Mouse (Mus musculus): ENCODE results near the gene Chd1. TPM values are rescaled to one million over a fixed set of nuclear protein-coding genes. Genes with fewer than 3 reads are reported as not detected.
A peak's percentile ranks its signal among the peaks of the same experiment; 100 is the strongest.

Chd1 gene
- polyA plus RNA-seq, 1 experiment from 2014 or later: 14.5 TPM

DNA sequence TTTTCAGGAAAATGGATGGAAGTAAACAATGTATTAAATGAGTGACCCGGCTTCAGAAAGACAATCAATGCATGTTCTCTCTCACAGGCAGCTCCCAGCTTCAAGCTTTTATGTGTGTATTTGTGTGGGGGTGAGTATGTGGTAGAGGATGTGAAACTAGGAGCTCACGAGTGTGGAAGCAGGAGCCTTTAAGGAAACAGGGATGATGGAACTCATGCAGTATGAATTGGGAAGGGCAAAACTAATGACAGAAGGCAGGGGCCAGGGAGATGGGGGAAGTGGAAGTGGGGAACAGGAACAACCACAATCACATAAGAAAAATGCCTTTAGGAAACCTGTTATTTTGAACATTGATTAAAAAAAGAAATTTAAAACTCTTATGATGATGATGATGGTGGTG, 9.2 kb upstream of the Chd1 start:
- Histone ChIP-seq H3K4me3 (ENCODE audit: low read depth, low read length) (no peak overlapping the region), H3K27ac (ENCODE audit: low read length) (no peak overlapping the region), H3K4me2 (ENCODE audit: low read length) (no peak overlapping the region), H3K9ac (ENCODE audit: low read depth, low read length) (no peak overlapping the region), H3K36me3 (ENCODE audit: control insufficient read depth, insufficient read depth, low read length) (no peaks in the 10 kb centered on the region), H3K27me3 (ENCODE audit: control insufficient read depth, insufficient read depth, low read depth, low read length) (no peaks in the 10 kb centered on the region), H3K4me1 (ENCODE audit: control insufficient read depth, insufficient read depth, low read length) (no peaks in the 10 kb centered on the region), H3K9me3 (replicated peaks; ENCODE audit: control insufficient read depth, low read length, poor library complexity, severe bottlenecking) (no peaks in the 10 kb centered on the region)
- WGBS: 93% methylated on average over 2 of the region's 2 CpGs
- no peak for ATAC-seq

DNA sequence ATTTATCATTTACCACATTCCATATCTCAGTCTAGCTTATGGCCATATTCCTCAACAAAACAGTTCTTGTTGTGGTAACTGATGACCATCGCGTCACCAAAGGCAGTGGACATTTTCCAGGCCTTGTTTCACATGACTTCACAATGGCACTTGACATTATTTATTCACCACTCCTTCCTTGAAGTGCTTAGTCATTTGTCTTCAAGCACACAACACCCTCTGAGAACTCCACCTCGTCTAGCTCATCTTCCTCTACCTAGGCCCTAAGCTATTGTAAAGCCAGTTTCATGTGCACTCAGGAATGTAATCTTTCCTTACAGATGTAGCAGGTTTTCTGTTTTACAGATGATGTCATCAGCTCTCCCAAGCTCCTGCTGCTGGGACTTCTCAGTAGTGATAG, 5.8 kb upstream of the Chd1 start:
- no peak overlapping the region for H3K27ac ChIP-seq (ENCODE audit: low read length)
- H3K27me3 ChIP-seq (ENCODE audit: control insufficient read depth, insufficient read depth, low read depth, low read length): no peaks in the 10 kb centered on the region
- no peak for ATAC-seq
- no peak overlapping the region for H3K4me3 ChIP-seq (ENCODE audit: low read depth, low read length)
- no peak overlapping the region for H3K4me2 ChIP-seq (ENCODE audit: low read length)
- H3K4me1 ChIP-seq (ENCODE audit: control insufficient read depth, insufficient read depth, low read length): peaks cover 3% of the 10 kb centered on the region; the same call in 1 of the 2 replicates
- H3K36me3 ChIP-seq (ENCODE audit: control insufficient read depth, insufficient read depth, low read length): no peaks in the 10 kb centered on the region
- no peaks in the 10 kb centered on the region for H3K9me3 ChIP-seq (replicated peaks; ENCODE audit: control insufficient read depth, low read length, poor library complexity, severe bottlenecking)
- H3K9ac ChIP-seq (ENCODE audit: low read depth, low read length): no peak overlapping the region
- WGBS: 92% methylated on average over 3 of the region's 3 CpGs

DNA sequence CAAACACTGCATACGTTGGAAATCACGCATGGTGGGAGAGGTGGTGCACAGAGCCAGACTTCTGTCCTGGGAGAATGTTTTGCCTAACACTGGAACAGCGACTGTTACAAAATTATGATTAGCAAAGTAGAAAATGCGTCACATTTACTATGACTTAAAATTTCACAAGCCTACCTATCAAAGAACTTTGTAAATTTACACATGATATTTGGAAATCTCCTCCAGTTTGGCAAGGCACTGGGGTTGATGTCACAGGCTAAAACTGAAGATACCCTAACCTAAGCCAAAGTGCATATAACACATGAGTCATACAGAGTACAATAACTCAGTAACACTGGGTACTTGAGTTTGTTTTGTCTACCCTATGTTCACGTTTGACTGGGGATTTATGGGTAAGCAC, 3.3 kb upstream of the Chd1 start:
- WGBS: 93% methylated on average over 5 of the region's 5 CpGs
- Histone ChIP-seq H3K4me2 (ENCODE audit: low read length) (no peak overlapping the region), H3K27me3 (ENCODE audit: control insufficient read depth, insufficient read depth, low read depth, low read length) (no peaks in the 10 kb centered on the region), H3K9me3 (replicated peaks; ENCODE audit: control insufficient read depth, low read length, poor library complexity, severe bottlenecking) (no peaks in the 10 kb centered on the region), H3K9ac (ENCODE audit: low read depth, low read length) (no peak overlapping the region), H3K36me3 (ENCODE audit: control insufficient read depth, insufficient read depth, low read length) (no peaks in the 10 kb centered on the region), H3K27ac (ENCODE audit: low read length) (no peak overlapping the region), H3K4me1 (ENCODE audit: control insufficient read depth, insufficient read depth, low read length) (peaks cover 8% of the 10 kb centered on the region), H3K4me3 (ENCODE audit: low read depth, low read length) (no peak overlapping the region)
- ATAC-seq: no peak

DNA sequence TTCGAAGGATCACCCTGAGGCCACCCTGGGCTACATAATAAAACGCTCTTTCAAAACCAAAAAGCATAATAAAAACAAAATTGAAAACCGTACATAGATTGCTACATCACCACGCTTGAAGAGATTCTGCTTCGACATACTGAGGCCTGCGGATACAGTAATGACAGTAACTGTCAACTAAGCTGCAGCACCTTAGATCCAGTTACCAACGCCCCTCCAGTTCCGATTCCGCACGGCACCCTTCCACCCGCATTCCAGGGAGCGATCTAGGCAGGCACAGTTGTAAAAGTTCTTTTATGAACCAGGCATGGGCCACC, 651 bp upstream of the Chd1 start:
- Histone ChIP-seq H3K9ac (ENCODE audit: low read depth, low read length) (peak overlapping the region; percentile 84), H3K4me1 (ENCODE audit: control insufficient read depth, insufficient read depth, low read length) (peaks cover 24% of the 10 kb centered on the region), H3K36me3 (ENCODE audit: control insufficient read depth, insufficient read depth, low read length) (peaks cover 4% of the 10 kb centered on the region; the same call in 1 of the 2 replicates), H3K27ac (ENCODE audit: low read length) (peak overlapping the region; percentile 92), H3K27me3 (ENCODE audit: control insufficient read depth, insufficient read depth, low read depth, low read length) (no peaks in the 10 kb centered on the region), H3K4me3 (ENCODE audit: low read depth, low read length) (peak overlapping the region; percentile 92), H3K9me3 (replicated peaks; ENCODE audit: control insufficient read depth, low read length, poor library complexity, severe bottlenecking) (no peaks in the 10 kb centered on the region), H3K4me2 (ENCODE audit: low read length) (peak overlapping the region; percentile 99)
- ATAC-seq: no peak; the same call in 1 of the 2 replicates
- WGBS: 3% methylated on average over 12 of the region's 12 CpGs

DNA sequence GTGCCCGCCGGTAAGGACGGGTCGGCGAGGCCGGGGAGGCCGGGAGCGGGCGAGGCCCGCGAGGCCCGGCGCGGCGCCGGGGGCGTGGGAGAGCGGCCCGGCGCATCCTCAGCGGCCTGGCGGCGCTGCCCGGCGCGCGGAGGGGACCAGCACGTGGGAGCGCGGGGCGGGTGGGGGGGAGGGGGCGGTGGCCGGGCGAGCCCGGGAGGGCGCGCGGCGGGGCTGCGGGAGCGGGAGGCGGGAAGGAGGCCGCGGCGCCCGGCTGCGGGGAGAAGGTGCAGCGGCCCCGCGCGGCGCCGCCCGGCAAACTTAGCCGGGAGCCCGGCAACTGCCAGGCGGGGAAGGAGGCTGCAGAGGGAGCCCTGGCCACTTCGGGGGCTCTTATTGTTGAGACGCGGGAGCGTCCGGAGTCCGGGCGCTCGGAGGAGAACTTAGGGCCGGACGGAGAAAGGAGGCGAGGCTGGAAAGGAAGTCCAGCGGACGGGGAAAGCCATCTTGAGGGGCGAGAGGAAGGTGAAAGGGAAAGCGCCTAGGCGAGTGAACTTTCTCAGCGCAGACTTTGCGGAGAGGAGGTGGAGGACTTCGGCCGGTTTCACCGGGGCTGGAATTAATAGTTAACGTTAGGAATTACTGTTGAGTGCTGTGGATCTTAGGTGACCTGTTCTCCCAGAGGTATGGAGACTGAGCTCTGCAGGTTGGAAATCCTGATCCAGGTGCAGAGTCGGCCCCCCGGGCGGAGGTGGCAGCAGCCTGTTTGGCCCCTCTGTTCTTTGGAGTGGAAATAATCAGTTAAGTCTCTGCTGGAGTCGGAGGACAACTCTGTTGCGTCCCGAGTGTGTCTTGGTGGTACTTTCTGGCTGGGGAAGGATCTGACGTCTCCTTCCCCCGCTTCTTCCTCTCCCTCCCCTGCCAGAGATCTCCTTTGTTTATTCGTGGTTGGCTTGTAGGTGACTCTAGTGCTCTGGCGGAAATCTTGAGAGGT, 827 bp downstream of the Chd1 start:
- Histone ChIP-seq H3K9me3 (replicated peaks; ENCODE audit: control insufficient read depth, low read length, poor library complexity, severe bottlenecking) (no peaks in the 10 kb centered on the region), H3K36me3 (ENCODE audit: control insufficient read depth, insufficient read depth, low read length) (peaks cover 4% of the 10 kb centered on the region; the same call in 1 of the 2 replicates), H3K4me3 (ENCODE audit: low read depth, low read length) (peak overlapping the region; percentile 92), H3K9ac (ENCODE audit: low read depth, low read length) (peak overlapping the region; percentile 84), H3K4me2 (ENCODE audit: low read length) (peak overlapping the region; percentile 99), H3K27me3 (ENCODE audit: control insufficient read depth, insufficient read depth, low read depth, low read length) (no peaks in the 10 kb centered on the region), H3K4me1 (ENCODE audit: control insufficient read depth, insufficient read depth, low read length) (peaks cover 31% of the 10 kb centered on the region), H3K27ac (ENCODE audit: low read length) (peak overlapping the region; percentile 92)
- peak; percentile 73 for ATAC-seq
- under 1% methylated on average over 56 of the region's 89 CpGs for WGBS

DNA sequence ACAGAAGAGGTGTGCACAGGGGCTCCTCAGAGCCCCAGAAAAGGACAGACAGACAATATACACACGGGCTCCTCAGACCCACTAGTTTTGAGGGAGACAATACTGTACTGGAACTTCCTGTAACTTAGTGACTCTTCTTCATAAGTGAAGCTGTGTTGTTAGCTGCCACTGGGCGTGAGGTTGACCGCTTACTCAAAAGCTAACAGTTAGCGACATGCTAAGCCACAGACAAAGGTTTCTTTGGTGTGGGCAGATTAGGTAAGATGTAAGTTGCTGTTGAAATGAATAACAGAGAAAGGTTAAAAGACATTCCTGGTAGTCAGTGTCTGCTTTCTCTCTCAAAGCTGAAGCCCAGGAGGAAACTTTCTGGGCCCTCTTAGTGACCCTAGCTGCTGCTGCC, 9.7 kb downstream of the Chd1 start:
- Histone ChIP-seq H3K27me3 (ENCODE audit: control insufficient read depth, insufficient read depth, low read depth, low read length) (no peaks in the 10 kb centered on the region), H3K4me3 (ENCODE audit: low read depth, low read length) (no peak overlapping the region), H3K4me1 (ENCODE audit: control insufficient read depth, insufficient read depth, low read length) (peaks cover 19% of the 10 kb centered on the region), H3K4me2 (ENCODE audit: low read length) (no peak overlapping the region), H3K27ac (ENCODE audit: low read length) (no peak overlapping the region), H3K9ac (ENCODE audit: low read depth, low read length) (no peak overlapping the region), H3K9me3 (replicated peaks; ENCODE audit: control insufficient read depth, low read length, poor library complexity, severe bottlenecking) (no peaks in the 10 kb centered on the region), H3K36me3 (ENCODE audit: control insufficient read depth, insufficient read depth, low read length) (no peaks in the 10 kb centered on the region)
- ATAC-seq: no peak
- whole genome bisulfite sequencing: 56% methylated on average over 4 of the region's 4 CpGs

DNA sequence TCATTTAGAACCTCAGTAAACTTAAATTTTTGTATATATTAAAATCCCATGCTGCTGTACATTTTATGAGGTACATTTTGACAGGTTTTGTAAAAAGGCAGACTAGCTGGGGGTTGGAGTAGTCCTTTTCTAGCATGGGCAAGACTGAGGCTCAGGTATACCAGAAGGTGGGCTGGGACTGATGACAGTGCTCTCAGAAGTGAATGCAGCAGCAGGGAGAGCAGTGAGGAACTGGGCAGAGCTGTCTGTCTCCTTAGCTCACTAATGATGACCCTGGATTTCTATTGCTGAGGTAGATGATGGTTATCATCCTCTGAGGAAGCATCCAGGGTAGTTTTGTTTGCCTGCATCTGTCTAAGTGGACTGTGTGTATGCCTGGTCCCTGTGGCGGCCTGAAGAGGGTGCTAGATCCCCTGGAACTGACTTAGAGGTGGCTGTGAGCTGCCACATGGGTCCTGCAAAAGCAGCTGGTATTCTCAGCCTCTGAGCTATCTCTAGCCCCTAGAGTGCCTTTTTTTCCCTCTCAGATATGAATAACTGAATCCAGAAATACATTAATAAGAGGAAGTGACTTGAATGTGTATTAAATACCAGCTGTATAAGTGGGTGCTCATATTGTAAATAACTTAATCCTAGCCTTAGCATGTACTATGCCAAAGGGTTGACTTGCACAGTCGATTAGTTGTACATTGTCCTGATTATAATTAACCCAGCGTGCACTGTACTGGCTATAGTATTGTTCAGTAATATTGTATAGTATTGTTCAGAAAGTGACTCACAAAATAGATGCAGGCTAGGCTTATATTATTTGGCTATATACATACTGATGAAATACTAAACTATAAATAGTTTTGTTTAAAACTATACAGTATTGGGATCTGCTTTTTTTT, 10.5 kb downstream of the Chd1 start:
- WGBS: 64% methylated on average over 3 of the region's 3 CpGs
- Histone ChIP-seq H3K27me3 (ENCODE audit: control insufficient read depth, insufficient read depth, low read depth, low read length) (no peaks in the 10 kb centered on the region), H3K4me1 (ENCODE audit: control insufficient read depth, insufficient read depth, low read length) (peaks cover 14% of the 10 kb centered on the region), H3K4me3 (ENCODE audit: low read depth, low read length) (no peak overlapping the region), H3K27ac (ENCODE audit: low read length) (no peak overlapping the region), H3K36me3 (ENCODE audit: control insufficient read depth, insufficient read depth, low read length) (no peaks in the 10 kb centered on the region), H3K9ac (ENCODE audit: low read depth, low read length) (no peak overlapping the region), H3K9me3 (replicated peaks; ENCODE audit: control insufficient read depth, low read length, poor library complexity, severe bottlenecking) (no peaks in the 10 kb centered on the region), H3K4me2 (ENCODE audit: low read length) (no peak overlapping the region)
- ATAC-seq: peak; percentile 68

DNA sequence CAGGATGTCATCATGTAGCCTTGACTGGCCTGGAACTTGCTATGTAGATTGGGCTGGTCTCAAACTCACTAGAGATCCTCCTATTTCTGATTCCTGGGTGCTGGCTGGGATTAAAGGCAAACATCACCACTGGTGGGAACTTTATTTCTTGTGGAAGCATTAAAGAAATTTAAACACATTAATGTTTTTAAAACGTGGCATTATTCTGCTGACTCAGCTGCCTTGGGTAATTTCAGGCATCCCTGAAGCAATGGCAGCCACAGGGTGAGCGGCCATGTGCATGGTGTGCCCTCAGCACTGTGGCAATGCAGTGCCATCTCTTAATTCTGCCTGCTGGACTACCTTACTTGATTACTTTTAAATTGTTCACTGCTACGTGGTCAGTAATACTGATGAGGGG, 11.2 kb downstream of the Chd1 start:
- WGBS: 88% methylated on average over 3 of the region's 3 CpGs
- no peak overlapping the region for H3K27ac ChIP-seq (ENCODE audit: low read length)
- no peaks in the 10 kb centered on the region for H3K27me3 ChIP-seq (ENCODE audit: control insufficient read depth, insufficient read depth, low read depth, low read length)
- ATAC-seq: no peak
- H3K9me3 ChIP-seq (replicated peaks; ENCODE audit: control insufficient read depth, low read length, poor library complexity, severe bottlenecking): no peaks in the 10 kb centered on the region
- H3K36me3 ChIP-seq (ENCODE audit: control insufficient read depth, insufficient read depth, low read length): no peaks in the 10 kb centered on the region
- H3K4me1 ChIP-seq (ENCODE audit: control insufficient read depth, insufficient read depth, low read length): peaks cover 9% of the 10 kb centered on the region
- no peak overlapping the region for H3K9ac ChIP-seq (ENCODE audit: low read depth, low read length)
- H3K4me2 ChIP-seq (ENCODE audit: low read length): no peak overlapping the region
- no peak overlapping the region for H3K4me3 ChIP-seq (ENCODE audit: low read depth, low read length)

DNA sequence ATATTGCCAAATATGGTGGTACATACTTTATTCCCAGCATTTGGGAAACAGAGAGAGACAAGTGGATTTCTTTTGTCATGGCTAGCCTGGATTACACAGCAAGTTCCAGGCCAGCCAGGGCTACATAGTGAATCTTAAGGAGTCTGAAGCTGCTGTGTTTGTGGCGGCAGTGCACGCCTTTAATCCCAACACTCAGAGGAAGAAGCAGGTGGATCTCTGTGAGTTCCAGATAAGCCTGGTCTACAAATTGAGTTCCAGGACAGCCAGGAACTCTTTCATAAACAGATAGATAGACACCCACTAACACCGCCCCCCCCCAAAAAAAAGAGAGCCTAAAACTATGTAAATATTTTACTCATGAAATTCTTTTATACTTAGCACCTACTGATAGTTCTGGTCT, 16.1 kb downstream of the Chd1 start:
- WGBS: 91% methylated on average over 3 of the region's 3 CpGs
- Histone ChIP-seq H3K27me3 (ENCODE audit: control insufficient read depth, insufficient read depth, low read depth, low read length) (no peaks in the 10 kb centered on the region), H3K36me3 (ENCODE audit: control insufficient read depth, insufficient read depth, low read length) (no peaks in the 10 kb centered on the region), H3K4me2 (ENCODE audit: low read length) (no peak overlapping the region), H3K9me3 (replicated peaks; ENCODE audit: control insufficient read depth, low read length, poor library complexity, severe bottlenecking) (no peaks in the 10 kb centered on the region), H3K4me1 (ENCODE audit: control insufficient read depth, insufficient read depth, low read length) (peaks cover 5% of the 10 kb centered on the region; the same call in 1 of the 2 replicates), H3K9ac (ENCODE audit: low read depth, low read length) (no peak overlapping the region), H3K27ac (ENCODE audit: low read length) (no peak overlapping the region), H3K4me3 (ENCODE audit: low read depth, low read length) (no peak overlapping the region)
- no peak for ATAC-seq
